Mouse (Mus musculus): ENCODE results near the gene Fuca1. TPM values are rescaled to one million over a fixed set of nuclear protein-coding genes. Genes with fewer than 3 reads are reported as not detected.

Fuca1 gene
- total and polyA plus RNA-seq, 3 experiments: 32.6 to 77.6 (median 66.5) TPM

- H3K79me2 ChIP-seq (replicated peaks; ENCODE audit: control insufficient read depth, extremely low read depth, insufficient read depth, poor library complexity, severe bottlenecking): peaks cover 8% of the 10 kb centered on the region
- dilution Hi-C loops (cut with MboI; ENCODE audit: extremely low pct_ligation_motif_present, extremely low pct_unique_long_range_greater_than_20kb, low sequenced_read_pairs) (no loop called here), in situ Hi-C loops (cut with MboI; ENCODE audit: low pct_ligation_motif_present, low pct_unique_long_range_greater_than_20kb, low sequenced_read_pairs) (no loop called here)
- H3K4me1 ChIP-seq (ENCODE audit: control insufficient read depth in 1 of 2, insufficient read depth in 2 of 2): peaks cover 10 to 27% of the 10 kb centered on the region in 2 experiments
- H3K27me3 ChIP-seq (replicated peaks): no peaks in the 10 kb centered on the region
- H3K4me3 ChIP-seq (replicated peaks in 1 of 3; ENCODE audit: low read depth in 2 of 3, low read length in 2 of 3, poor library complexity in 1 of 3): no peak overlapping the region
- H3K4me2 ChIP-seq (ENCODE audit: insufficient read depth, low read depth, poor library complexity, severe bottlenecking): no peak overlapping the region
- DNase-seq (ENCODE audit: extremely low read depth): no peak
- no peak overlapping the region for H3K9ac ChIP-seq (ENCODE audit: insufficient read depth, low read depth)
- H3K9me3 ChIP-seq (replicated peaks; ENCODE audit: low read length): no peaks in the 10 kb centered on the region
- H3K27ac ChIP-seq (ENCODE audit: insufficient read depth, low read depth): no peak overlapping the region
- TF ChIP-seq POLR2AphosphoS2 (IDR thresholded peaks at IDR 0.05; ENCODE audit: low read depth, low read length) (0 out of 2 replicates have a peak, but pooled peaks have one; percentile 29), PAX5 (IDR thresholded peaks at IDR 0.05; ENCODE audit: low read length) (no peak)
- H3K36me3 ChIP-seq (replicated peaks in 1 of 2; ENCODE audit: control insufficient read depth in 1 of 2, insufficient read depth in 1 of 2, low read length in 1 of 2): peaks cover 50 to 70% of the 10 kb centered on the region in 2 experiments
These were observed 45.7 kb downstream of the Fuca1 start for GRCm38 (mm10) chr4:135966283-135966682.

GRCm38 (mm10) chr4:135967086-135967760 is 46.7 kb downstream of the Fuca1 start:
- Histone ChIP-seq H3K79me2 (replicated peaks; ENCODE audit: control insufficient read depth, extremely low read depth, insufficient read depth, poor library complexity, severe bottlenecking) (peaks cover 17% of the 10 kb centered on the region), H3K9ac (ENCODE audit: insufficient read depth, low read depth) (no peak overlapping the region), H3K27ac (ENCODE audit: insufficient read depth, low read depth) (no peak overlapping the region), H3K4me1 (ENCODE audit: control insufficient read depth in 1 of 2, insufficient read depth in 2 of 2) (peaks cover 12 to 31% of the 10 kb centered on the region in 2 experiments), H3K27me3 (replicated peaks) (no peaks in the 10 kb centered on the region), H3K4me3 (replicated peaks in 1 of 3; ENCODE audit: low read depth in 2 of 3, low read length in 2 of 3, poor library complexity in 1 of 3) (no peak overlapping the region), H3K36me3 (replicated peaks in 1 of 2; ENCODE audit: control insufficient read depth in 1 of 2, insufficient read depth in 1 of 2, low read length in 1 of 2) (peaks cover 46 to 60% of the 10 kb centered on the region in 2 experiments), H3K4me2 (ENCODE audit: insufficient read depth, low read depth, poor library complexity, severe bottlenecking) (no peak overlapping the region), H3K9me3 (replicated peaks; ENCODE audit: low read length) (no peaks in the 10 kb centered on the region)
- no peak for DNase-seq (ENCODE audit: extremely low read depth)
- dilution Hi-C loops (cut with MboI; ENCODE audit: extremely low pct_ligation_motif_present, extremely low pct_unique_long_range_greater_than_20kb, low sequenced_read_pairs) (no loop called here), in situ Hi-C loops (cut with MboI; ENCODE audit: low pct_ligation_motif_present, low pct_unique_long_range_greater_than_20kb, low sequenced_read_pairs) (no loop called here)
- no peak for TF ChIP-seq RCOR1 (conservative IDR thresholded peaks at IDR 0.05; ENCODE audit: low read depth, low read length)
- TF ChIP-seq ETS1 (conservative IDR thresholded peaks at IDR 0.05; ENCODE audit: low read depth, low read length): no peak
- no peak for TF ChIP-seq PAX5 (IDR thresholded peaks at IDR 0.05; ENCODE audit: low read length)
- no peak for TF ChIP-seq NELFE (IDR thresholded peaks at IDR 0.05; ENCODE audit: low read depth, low read length)
- no peak for TF ChIP-seq UBTF (IDR thresholded peaks at IDR 0.05; ENCODE audit: low read depth, low read length)
- TF ChIP-seq TCF12 (IDR thresholded peaks at IDR 0.05; ENCODE audit: low read depth, low read length): no peak
- no peak for TF ChIP-seq MAZ (IDR thresholded peaks at IDR 0.05; ENCODE audit: low read depth, low read length)
- no peak for TF ChIP-seq MYC (IDR thresholded peaks at IDR 0.05; ENCODE audit: low read depth, low read length)
- no peak for TF ChIP-seq RAD21 (IDR thresholded peaks at IDR 0.05; ENCODE audit: low read depth, low read length)
- no peak for TF ChIP-seq HCFC1 (IDR thresholded peaks at IDR 0.05; ENCODE audit: low read depth, low read length)
- TF ChIP-seq MAFK (IDR thresholded peaks at IDR 0.05; ENCODE audit: insufficient replicate concordance, low read length): no peak
- TF ChIP-seq ZNF384 (IDR thresholded peaks at IDR 0.05; ENCODE audit: low read depth, low read length): no peak
- TF ChIP-seq CTCF (conservative IDR thresholded peaks at IDR 0.05 in 1 of 2, IDR thresholded peaks at IDR 0.05 in 1 of 2; ENCODE audit: low read depth in 2 of 2, low read length in 2 of 2): no peak
- TF ChIP-seq USF2 (conservative IDR thresholded peaks at IDR 0.05; ENCODE audit: low read depth, low read length): no peak
- TF ChIP-seq JUND (conservative IDR thresholded peaks at IDR 0.05; ENCODE audit: low read depth, low read length): no peak
- no peak for TF ChIP-seq POLR2A (IDR thresholded peaks at IDR 0.05; ENCODE audit: low read depth, low read length)
- TF ChIP-seq NRF1 (IDR thresholded peaks at IDR 0.05; ENCODE audit: low read depth, low read length): no peak

All from CH12.LX (cell line).